21 mouse cellular contexts compared by ENCODE assay signal in genomic region chr17:12143948-12144364, GRCm38 (mm10). TPM values are rescaled to one million over a fixed set of nuclear protein-coding genes. Genes with fewer than 3 reads are reported as not detected.
DNase-seq lines count a peak whose midpoint lies in the region; ATAC-seq and TF ChIP-seq lines count a peak whose summit lies in the region.
"Had no signal": no experiment of that assay in that cellular context is flagged by ENCODE, and none has a peak within 500 bp of the region (broad histone marks: within the 10 kb centered on the region; RNA-seq: fewer than 3 reads in every experiment).

No protein-coding gene starts in this region.

- H3K9ac ChIP-seq in hindbrain, embryonic 16.5 days (ENCODE audit: low read depth, low read length) = no peak overlapping the region
- H3K9ac ChIP-seq in hindbrain, embryonic 12.5 days = no peak overlapping the region
- no peak overlapping the region for H3K9ac ChIP-seq in lung, embryonic 15.5 days
- H3K9ac ChIP-seq: embryonic facial prominence, embryonic 12.5 days; heart, embryonic 13.5 days; liver, embryonic 14.5 days; neural tube, embryonic 13.5 days had no signal

- TF ChIP-seq POLR2A in kidney, adult 2 months (IDR thresholded peaks at IDR 0.05; ENCODE audit: low read depth, low read length) = no peak

- H3K36me3 ChIP-seq in hindbrain, embryonic 16.5 days (ENCODE audit: control insufficient read depth, insufficient read depth, low read length) = no peaks in the 10 kb centered on the region
- 0 out of 2 replicates have a peak, but pooled peaks cover 8% of the 10 kb centered on the region for H3K36me3 ChIP-seq in hindbrain, embryonic 12.5 days
- 0 out of 2 replicates have a peak, but pooled peaks cover 3% of the 10 kb centered on the region for H3K36me3 ChIP-seq in lung, embryonic 15.5 days
- H3K36me3 ChIP-seq in kidney, adult 2 months (ENCODE audit: control insufficient read depth, insufficient read depth, low read length) = no peaks in the 10 kb centered on the region
- H3K36me3 ChIP-seq: neural tube, embryonic 13.5 days had no signal

- WGBS in hindbrain, embryonic 16.5 days = 70% methylated on average over 5 of the region's 5 CpGs
- WGBS in hindbrain, embryonic 12.5 days = 94% methylated on average over 5 of the region's 5 CpGs
- WGBS in lung, embryonic 15.5 days = 51% methylated on average over 5 of the region's 5 CpGs
- 77% methylated on average over 5 of the region's 5 CpGs for WGBS in kidney, adult 2 months

- H3K27me3 ChIP-seq in hindbrain, embryonic 16.5 days (replicated peaks; ENCODE audit: control insufficient read depth, insufficient read depth, low read length) = no peaks in the 10 kb centered on the region
- no peaks in the 10 kb centered on the region for H3K27me3 ChIP-seq in hindbrain, embryonic 12.5 days
- H3K27me3 ChIP-seq in lung, embryonic 15.5 days = no peaks in the 10 kb centered on the region
- H3K27me3 ChIP-seq in kidney, adult 2 months (replicated peaks; ENCODE audit: control insufficient read depth, insufficient read depth, low read length) = no peaks in the 10 kb centered on the region
- H3K27me3 ChIP-seq: embryonic facial prominence, embryonic 12.5 days; heart, embryonic 13.5 days; megakaryocyte, embryonic 14.5 days; neural tube, embryonic 13.5 days had no signal

- no peak overlapping the region for H3K4me2 ChIP-seq in hindbrain, embryonic 16.5 days (ENCODE audit: low read length)
- H3K4me2 ChIP-seq in hindbrain, embryonic 12.5 days (replicated peaks) = no peak overlapping the region
- no peak overlapping the region for H3K4me2 ChIP-seq in lung, embryonic 15.5 days
- H3K4me2 ChIP-seq: embryonic facial prominence, embryonic 12.5 days; heart, embryonic 13.5 days; neural tube, embryonic 13.5 days had no signal

- H3K27ac ChIP-seq in hindbrain, embryonic 16.5 days (ENCODE audit: low read depth, low read length) = no peak overlapping the region
- H3K27ac ChIP-seq in hindbrain, embryonic 12.5 days = no peak overlapping the region
- peak overlapping the region; percentile 79 for H3K27ac ChIP-seq in lung, embryonic 15.5 days
- no peak overlapping the region for H3K27ac ChIP-seq in kidney, adult 2 months (ENCODE audit: insufficient read depth, low read depth, low read length)
- H3K27ac ChIP-seq: embryonic facial prominence, embryonic 12.5 days; heart, embryonic 13.5 days; kidney, postnatal 0 days; liver, embryonic 14.5 days; neural tube, embryonic 13.5 days had no signal

- no peak for TF ChIP-seq CTCF in kidney, adult 2 months (conservative IDR thresholded peaks at IDR 0.05; ENCODE audit: insufficient read depth, insufficient read length, low read depth, low read length)

- 0 out of 2 replicates have a peak, but pooled peaks have one; percentile 4 for ATAC-seq in hindbrain, embryonic 16.5 days
- no peak for ATAC-seq in hindbrain, embryonic 12.5 days (ENCODE audit: low FRiP score)
- peak; percentile 77; the same call in 1 of the 2 replicates for ATAC-seq in lung, embryonic 15.5 days (ENCODE audit: borderline replicate concordance, extremely low read depth, low FRiP score, low TSS enrichment)
- ATAC-seq: forebrain, embryonic 16.5 days had no signal

- no peak overlapping the region for H3K4me3 ChIP-seq in hindbrain, embryonic 16.5 days (ENCODE audit: low read length)
- no peak overlapping the region for H3K4me3 ChIP-seq in hindbrain, embryonic 12.5 days
- no peak overlapping the region for H3K4me3 ChIP-seq in lung, embryonic 15.5 days
- H3K4me3 ChIP-seq in kidney, adult 2 months (ENCODE audit: insufficient read depth, low read depth, low read length) = no peak overlapping the region
- H3K4me3 ChIP-seq: embryonic facial prominence, embryonic 12.5 days; heart, embryonic 13.5 days; megakaryocyte, embryonic 14.5 days; neural tube, embryonic 13.5 days had no signal

- DNase-seq in lung, adult 18-20 months = no peak
- peak; percentile 68 for DNase-seq in lung, postnatal 10 days
- DNase-seq in telencephalon, adult 2 months (ENCODE audit: low read depth, low spot score) = peak; percentile 42
- no peak for DNase-seq in kidney, adult 2 months
- DNase-seq: B cell, adult 2 months; cerebellum, adult 8-10 months; heart, adult 11 months; kidney, adult 11 months; left cerebral cortex, postnatal 4 days; midbrain, embryonic 14.5 days; spleen, adult 18-20 months had no signal

- no peaks in the 10 kb centered on the region for H3K9me3 ChIP-seq in hindbrain, embryonic 16.5 days (ENCODE audit: control insufficient read depth, low read length)
- no peaks in the 10 kb centered on the region for H3K9me3 ChIP-seq in hindbrain, embryonic 12.5 days (replicated peaks)
- no peaks in the 10 kb centered on the region for H3K9me3 ChIP-seq in lung, embryonic 15.5 days
- H3K9me3 ChIP-seq: embryonic facial prominence, embryonic 12.5 days; heart, embryonic 13.5 days; neural tube, embryonic 13.5 days had no signal

- H3K4me1 ChIP-seq in hindbrain, embryonic 16.5 days (ENCODE audit: control insufficient read depth, insufficient read depth, low read depth, low read length) = no peaks in the 10 kb centered on the region
- no peaks in the 10 kb centered on the region for H3K4me1 ChIP-seq in hindbrain, embryonic 12.5 days
- H3K4me1 ChIP-seq in lung, embryonic 15.5 days = peaks cover 22% of the 10 kb centered on the region
- no peaks in the 10 kb centered on the region for H3K4me1 ChIP-seq in kidney, adult 2 months (ENCODE audit: control insufficient read depth, insufficient read depth, low read length)
- H3K4me1 ChIP-seq: embryonic facial prominence, embryonic 12.5 days; megakaryocyte, embryonic 14.5 days; neural tube, embryonic 13.5 days had no signal

RNA-seq across cellular contexts. Expression of gene Agpat4, which starts 25.5 kb away (rescaled TPM):
- polyA plus RNA-seq in hindbrain, embryonic 16.5 days (2015; fragmentation: Nextera tagmentation; extraction: Ambion mirVana) = 65.2 and 71.2 TPM in 2 replicates
- polyA plus RNA-seq in hindbrain, embryonic 12.5 days (2016; fragmentation: Nextera tagmentation; extraction: Ambion mirVana) = 45.0 and 45.1 TPM in 2 replicates
- polyA plus RNA-seq in lung, embryonic 15.5 days (2015; fragmentation: Nextera tagmentation; extraction: Ambion mirVana) = 38.8 and 43.7 TPM in 2 replicates
- 7.1 and 7.4 TPM in 2 replicates for polyA plus RNA-seq in kidney, adult 2 months (2012; rRNA removed)

Comparison
In these comparisons a context has a peak if more than half of its experiments do, and no peak if none do; other contexts are left out.
1. DNase-seq: peak in lung, postnatal 10 days (single experiment) and telencephalon, adult 2 months (single experiment); none in lung, adult 18-20 months (0 of 2) and kidney, adult 2 months (single experiment).